Mouse (Mus musculus): ENCODE data around the gene Nsl1. TPM values are rescaled to one million over a fixed set of nuclear protein-coding genes. Genes with fewer than 3 reads are reported as not detected.

The Nsl1 gene
- 0.25 TPM for polyA plus RNA-seq (2017; shearing (Covaris generic))

GRCm38 (mm10) chr1:191062781-191063485 lies at the start of gene Nsl1, which contains the start of gene Tatdn3:
TSS of gene Nsl1 (plus strand) at chr1:191063012.
TSS of gene Tatdn3 (minus strand) at chr1:191062932.

GRCm38 (mm10) chr1:191026021-191026713 lies 36.6 kb upstream of the Nsl1 start, which contains the start of gene Flvcr1:
TSS of gene Flvcr1 (minus strand) at chr1:191026158.

GRCm38 (mm10) chr1:191036554-191037334 lies 26.1 kb upstream of the Nsl1 start, which contains the start of gene Spata45:
TSS of gene Spata45 (plus strand) at chr1:191036639.

GRCm38 (mm10) chr1:191097802-191098747 lies 35.3 kb downstream of the Nsl1 start, which contains the start of gene Batf3:
TSS of gene Batf3 (plus strand) at chr1:191097847.

Other genes with a start within 250 kb of the Nsl1 start
- gene Rps6kc1, start 151.2 kb upstream of the Nsl1 start, polyA plus RNA-seq (2017; shearing (Covaris generic)) = 7.4 TPM
- 86.4 TPM for gene Angel2, start 137.9 kb upstream of the Nsl1 start, polyA plus RNA-seq (2017; shearing (Covaris generic))
- gene Vash2, start 83.7 kb upstream of the Nsl1 start, polyA plus RNA-seq (2017; shearing (Covaris generic)) = 0.27 TPM
- 34.9 TPM for gene Flvcr1, start 36.9 kb upstream of the Nsl1 start, polyA plus RNA-seq (2017; shearing (Covaris generic))
- gene Spata45, start 26.4 kb upstream of the Nsl1 start, polyA plus RNA-seq (2017; shearing (Covaris generic)) = not detected
- gene Tatdn3, start 80 bp upstream of the Nsl1 start, polyA plus RNA-seq (2017; shearing (Covaris generic)) = 9.2 TPM
- gene Batf3, start 34.8 kb downstream of the Nsl1 start, polyA plus RNA-seq (2017; shearing (Covaris generic)) = not detected
- not detected for gene Fam71a, start 101.8 kb downstream of the Nsl1 start, polyA plus RNA-seq (2017; shearing (Covaris generic))
- gene Atf3, start 155.0 kb downstream of the Nsl1 start, polyA plus RNA-seq (2017; shearing (Covaris generic)) = 84.8 TPM

Data from effector memory CD4-positive, alpha-beta T cell, adult 5 months (primary cell).